Mouse (Mus musculus): ENCODE data around the gene Mrpl33. TPM values are rescaled to one million over a fixed set of nuclear protein-coding genes. Genes with fewer than 3 reads are reported as not detected.

Gene Mrpl33
- polyA plus RNA-seq, 1 experiment from 2014 or later = 313 TPM

DNA sequence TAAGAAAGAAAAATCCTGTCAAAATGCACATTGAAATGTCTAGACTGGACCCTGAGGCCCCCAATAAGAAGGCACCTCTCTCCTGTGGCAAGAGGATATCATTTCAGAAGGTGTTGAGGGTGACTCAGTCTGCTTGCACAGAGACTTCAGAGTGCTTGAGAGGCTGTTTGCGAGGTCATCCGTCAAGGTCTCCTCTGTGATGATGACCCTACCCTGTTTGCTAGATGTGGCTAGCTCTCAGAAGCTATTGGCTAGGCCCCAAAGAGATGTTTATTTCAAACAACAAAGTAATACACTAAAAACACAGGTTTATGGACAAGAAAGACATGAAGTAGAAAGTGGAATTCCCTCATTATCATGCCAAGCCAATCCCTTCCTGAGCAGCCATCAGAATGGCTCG, 45.6 kb downstream of the Mrpl33 start:
- no peaks in the 10 kb centered on the region for H3K4me1 ChIP-seq (ENCODE audit: insufficient read depth, low read depth, low read length)
- no peak overlapping the region for H3K4me3 ChIP-seq (ENCODE audit: low read depth, low read length)
- no peak overlapping the region for H3K4me2 ChIP-seq (replicated peaks; ENCODE audit: low read depth, low read length)
- H3K9me3 ChIP-seq (ENCODE audit: low read length) = no peaks in the 10 kb centered on the region
- H3K9ac ChIP-seq (replicated peaks; ENCODE audit: low read depth) = no peak overlapping the region
- no peak overlapping the region for H3K27ac ChIP-seq (ENCODE audit: low read length)
- DNase-seq (ENCODE audit: low spot score) = no peak
- ATAC-seq = no peak
- 89% methylated on average over 3 of the region's 3 CpGs for WGBS
- no peaks in the 10 kb centered on the region for H3K27me3 ChIP-seq (replicated peaks; ENCODE audit: insufficient read depth, low read length)
- no peaks in the 10 kb centered on the region for H3K36me3 ChIP-seq (ENCODE audit: insufficient read depth, low read length)
- TF ChIP-seq CTCF (IDR thresholded peaks at IDR 0.05) (no peak), EP300 (IDR thresholded peaks at IDR 0.05) (no peak)

DNA sequence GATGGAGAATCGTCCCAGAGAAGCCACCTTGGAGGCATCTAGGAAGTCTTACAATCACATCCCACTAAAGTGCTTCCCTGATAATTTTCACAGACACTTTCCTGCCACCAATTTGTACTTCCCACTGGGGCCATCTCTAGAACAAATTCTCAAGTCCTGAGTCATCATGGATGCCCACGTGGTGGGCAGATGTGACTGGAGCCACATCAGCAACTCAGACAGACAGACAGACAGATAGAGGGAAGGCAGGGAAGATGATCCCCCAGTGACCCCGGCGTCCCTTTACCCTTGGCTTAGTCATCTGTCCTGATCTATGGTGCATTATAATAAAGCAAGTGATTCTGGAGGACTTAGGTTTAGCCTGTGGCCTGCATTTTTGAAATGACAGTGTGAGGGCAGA, 47.5 kb downstream of the Mrpl33 start:
- no peaks in the 10 kb centered on the region for H3K4me1 ChIP-seq (ENCODE audit: insufficient read depth, low read depth, low read length)
- no peaks in the 10 kb centered on the region for H3K9me3 ChIP-seq (ENCODE audit: low read length)
- DNase-seq (ENCODE audit: low spot score) = no peak
- no peak overlapping the region for H3K4me3 ChIP-seq (ENCODE audit: low read depth, low read length)
- H3K27me3 ChIP-seq (replicated peaks; ENCODE audit: insufficient read depth, low read length) = no peaks in the 10 kb centered on the region
- no peaks in the 10 kb centered on the region for H3K36me3 ChIP-seq (ENCODE audit: insufficient read depth, low read length)
- H3K4me2 ChIP-seq (replicated peaks; ENCODE audit: low read depth, low read length) = no peak overlapping the region
- 75% methylated on average over 4 of the region's 4 CpGs for WGBS
- no peak for TF ChIP-seq CTCF (IDR thresholded peaks at IDR 0.05)
- no peak for TF ChIP-seq EP300 (IDR thresholded peaks at IDR 0.05)
- no peak for ATAC-seq
- H3K9ac ChIP-seq (replicated peaks; ENCODE audit: low read depth) = no peak overlapping the region
- no peak overlapping the region for H3K27ac ChIP-seq (ENCODE audit: low read length)

DNA sequence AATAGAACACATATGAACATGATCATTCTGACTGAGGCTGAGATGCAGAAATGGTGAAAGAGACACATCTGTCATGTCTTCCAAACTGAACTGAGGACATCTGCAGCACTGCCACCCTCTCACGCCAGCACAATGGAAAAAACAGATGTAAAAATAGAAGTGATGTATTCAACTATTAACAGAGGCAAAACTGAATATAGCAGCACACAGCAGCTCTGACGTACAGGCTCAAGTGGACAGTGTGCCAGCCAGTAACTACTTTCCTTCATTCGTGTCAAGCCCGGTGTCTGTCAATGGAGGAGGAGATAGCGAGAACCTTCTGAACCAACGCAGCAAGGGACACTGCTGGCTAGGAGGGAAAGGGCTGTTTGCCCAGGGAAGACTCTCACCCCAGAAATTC, 48.1 kb downstream of the Mrpl33 start:
- no peak overlapping the region for H3K27ac ChIP-seq (ENCODE audit: low read length)
- TF ChIP-seq CTCF (IDR thresholded peaks at IDR 0.05) = no peak
- no peak for TF ChIP-seq EP300 (IDR thresholded peaks at IDR 0.05)
- no peak for ATAC-seq
- no peaks in the 10 kb centered on the region for H3K4me1 ChIP-seq (ENCODE audit: insufficient read depth, low read depth, low read length)
- H3K4me2 ChIP-seq (replicated peaks; ENCODE audit: low read depth, low read length) = no peak overlapping the region
- H3K9ac ChIP-seq (replicated peaks; ENCODE audit: low read depth) = no peak overlapping the region
- no peaks in the 10 kb centered on the region for H3K9me3 ChIP-seq (ENCODE audit: low read length)
- H3K27me3 ChIP-seq (replicated peaks; ENCODE audit: insufficient read depth, low read length) = no peaks in the 10 kb centered on the region
- H3K4me3 ChIP-seq (ENCODE audit: low read depth, low read length) = no peak overlapping the region
- no peaks in the 10 kb centered on the region for H3K36me3 ChIP-seq (ENCODE audit: insufficient read depth, low read length)
- DNase-seq (ENCODE audit: low spot score) = no peak
- WGBS = 83% methylated on average over 6 of the region's 6 CpGs

DNA sequence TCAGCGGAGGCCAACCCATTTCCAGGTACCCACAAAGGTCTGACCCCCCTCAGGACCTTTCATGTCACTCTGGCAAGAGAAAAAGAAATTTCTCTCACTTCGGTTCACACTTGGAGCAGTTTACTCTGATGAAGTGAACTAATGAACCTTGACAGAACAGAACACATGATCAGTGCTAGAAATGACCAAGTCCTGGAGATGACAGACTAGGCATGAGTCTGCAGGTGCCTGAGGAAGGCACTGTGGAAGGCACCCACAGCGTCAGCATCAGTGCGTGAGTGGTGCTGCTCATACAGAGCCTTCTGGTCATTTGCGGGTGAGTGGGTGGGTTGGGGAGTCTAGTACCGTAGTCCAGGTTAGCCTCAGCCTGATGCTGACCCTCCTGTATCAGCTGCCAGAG, 49.1 kb downstream of the Mrpl33 start:
- Histone ChIP-seq H3K4me1 (ENCODE audit: insufficient read depth, low read depth, low read length) (no peaks in the 10 kb centered on the region), H3K4me2 (replicated peaks; ENCODE audit: low read depth, low read length) (no peak overlapping the region), H3K36me3 (ENCODE audit: insufficient read depth, low read length) (no peaks in the 10 kb centered on the region), H3K27ac (ENCODE audit: low read length) (no peak overlapping the region), H3K9me3 (ENCODE audit: low read length) (no peaks in the 10 kb centered on the region), H3K9ac (replicated peaks; ENCODE audit: low read depth) (no peak overlapping the region), H3K27me3 (replicated peaks; ENCODE audit: insufficient read depth, low read length) (no peaks in the 10 kb centered on the region), H3K4me3 (ENCODE audit: low read depth, low read length) (no peak overlapping the region)
- ATAC-seq = no peak
- WGBS = 88% methylated on average over 6 of the region's 6 CpGs
- TF ChIP-seq EP300 (IDR thresholded peaks at IDR 0.05) (no peak), CTCF (IDR thresholded peaks at IDR 0.05) (no peak)
- no peak for DNase-seq (ENCODE audit: low spot score)

DNA sequence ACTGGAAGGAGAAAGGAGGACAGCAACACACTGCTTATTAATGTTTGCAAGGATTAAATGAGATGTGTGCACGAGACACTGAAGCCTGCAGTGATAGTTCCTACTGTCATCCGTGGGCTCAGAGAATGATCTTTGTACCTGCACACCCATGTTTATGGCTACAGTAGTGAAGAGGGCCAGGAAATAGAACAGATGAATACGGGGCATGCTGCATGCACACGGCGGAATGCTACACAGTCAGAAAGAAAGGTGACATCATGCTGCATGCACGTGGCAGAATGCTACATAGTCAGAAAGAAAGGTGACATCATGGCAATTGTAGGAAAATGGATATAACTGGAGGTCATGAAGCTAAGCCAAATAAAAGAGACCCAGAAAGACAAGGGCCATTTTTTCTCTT, 49.8 kb downstream of the Mrpl33 start:
- WGBS = 75% methylated on average over 6 of the region's 6 CpGs
- TF ChIP-seq EP300 (IDR thresholded peaks at IDR 0.05) (no peak), CTCF (IDR thresholded peaks at IDR 0.05) (no peak)
- Histone ChIP-seq H3K4me1 (ENCODE audit: insufficient read depth, low read depth, low read length) (no peaks in the 10 kb centered on the region), H3K9me3 (ENCODE audit: low read length) (no peaks in the 10 kb centered on the region), H3K36me3 (ENCODE audit: insufficient read depth, low read length) (no peaks in the 10 kb centered on the region), H3K4me3 (ENCODE audit: low read depth, low read length) (no peak overlapping the region), H3K4me2 (replicated peaks; ENCODE audit: low read depth, low read length) (no peak overlapping the region), H3K27me3 (replicated peaks; ENCODE audit: insufficient read depth, low read length) (no peaks in the 10 kb centered on the region), H3K9ac (replicated peaks; ENCODE audit: low read depth) (no peak overlapping the region), H3K27ac (ENCODE audit: low read length) (no peak overlapping the region)
- ATAC-seq = no peak
- no peak for DNase-seq (ENCODE audit: low spot score)

DNA sequence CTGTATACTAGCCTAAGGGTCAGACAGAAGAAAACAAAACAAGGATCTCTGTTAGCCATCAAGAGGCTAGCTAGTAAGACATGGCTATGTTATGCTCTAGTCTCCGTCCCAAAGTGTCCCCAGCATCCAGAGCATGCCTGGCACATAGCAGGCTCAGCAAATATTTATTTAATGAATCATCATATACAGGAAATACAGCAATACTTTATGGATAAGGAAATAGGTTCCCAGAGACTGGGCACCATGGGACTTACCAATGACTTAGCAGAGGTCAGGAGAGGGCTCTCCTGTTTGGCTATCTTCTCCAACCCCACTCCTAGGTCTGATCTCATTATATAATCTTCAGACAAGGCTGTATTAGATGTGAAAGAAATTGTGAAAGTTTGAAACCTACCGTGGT, 50.6 kb downstream of the Mrpl33 start:
- 0 out of 2 replicates have a peak, but pooled peaks have one; percentile 11 for ATAC-seq
- TF ChIP-seq EP300 (IDR thresholded peaks at IDR 0.05) = no peak
- no peak for TF ChIP-seq CTCF (IDR thresholded peaks at IDR 0.05)
- 56% methylated on average over 2 of the region's 2 CpGs for WGBS

More for the DNA sequence above, 50.6 kb downstream of the Mrpl33 start:
- DNase-seq (ENCODE audit: low spot score) = no peak
- Histone ChIP-seq H3K4me2 (replicated peaks; ENCODE audit: low read depth, low read length) (no peak overlapping the region), H3K27me3 (replicated peaks; ENCODE audit: insufficient read depth, low read length) (no peaks in the 10 kb centered on the region), H3K27ac (ENCODE audit: low read length) (no peak overlapping the region), H3K9me3 (ENCODE audit: low read length) (no peaks in the 10 kb centered on the region), H3K4me3 (ENCODE audit: low read depth, low read length) (no peak overlapping the region), H3K36me3 (ENCODE audit: insufficient read depth, low read length) (no peaks in the 10 kb centered on the region), H3K9ac (replicated peaks; ENCODE audit: low read depth) (no peak overlapping the region), H3K4me1 (ENCODE audit: insufficient read depth, low read depth, low read length) (no peaks in the 10 kb centered on the region)

Data from lung, postnatal 0 days (tissue).